Mouse (Mus musculus) heart, embryonic 10.5 days (tissue): ENCODE data around the gene Gpr183. TPM values are rescaled to one million over a fixed set of nuclear protein-coding genes. Genes with fewer than 3 reads are reported as not detected.
A peak's percentile ranks its signal among the peaks of the same experiment; 100 is the strongest.

Experiments
- DNase-seq: peaks from one replicate; pipeline ENCODE4 v3.0.0-alpha.2; 2017; ENCODE audit warnings: low spot score
- H3K27ac ChIP-seq: fragments of 300-500 bp; sonication (generic); 2 replicates; pipeline ENCODE4 v1.5.1; 2016; ENCODE audit warnings: mild to moderate bottlenecking
- H3K27me3 ChIP-seq: fragments of 300-500 bp; sonication (generic); 2 replicates; pipeline ENCODE4 v1.6.1; 2016; ENCODE audit warnings: mild to moderate bottlenecking; ENCODE audit not compliant: poor library complexity, insufficient read depth, severe bottlenecking
- H3K36me3 ChIP-seq: fragments of 300-500 bp; sonication (generic); 2 replicates; pipeline ENCODE4 v1.6.1; 2016; ENCODE audit warnings: mild to moderate bottlenecking, moderate library complexity
- H3K4me1 ChIP-seq: fragments of 300-500 bp; sonication (generic); 2 replicates; pipeline ENCODE4 v1.6.1; 2016; ENCODE audit warnings: mild to moderate bottlenecking
- H3K4me3 ChIP-seq: fragments of 300-500 bp; sonication (generic); 2 replicates; pipeline ENCODE4 v1.5.1; 2016; ENCODE audit warnings: mild to moderate bottlenecking, moderate library complexity
- H3K9me3 ChIP-seq: fragments of 300-500 bp; sonication (generic); 2 replicates; pipeline ENCODE4 v1.6.1; 2016; ENCODE audit warnings: mild to moderate bottlenecking, moderate library complexity
- WGBS: fragments of 180-500 bp; shearing (Covaris S2); methylation state at CpG from one replicate; pipeline ENCODE4 v1.1.7; 2016; 5-methylcytosine and 5-hydroxymethylcytosine counted together
- polyA plus RNA-seq: library from polyadenylated mRNA; unstranded; fragments of >200 nt; fragmentation: Nextera tagmentation; extraction: Ambion mirVana; gene quantifications from 2 replicates; pipeline ENCODE4 v1.2.1, GENCODE M21; 2016

Gpr183 gene
- polyA plus RNA-seq, 1 experiment from 2014 or later = 2.3 TPM

- H3K4me1 ChIP-seq = peaks cover 20% of the 10 kb centered on the region
- DNase-seq = no peak
- H3K36me3 ChIP-seq = no peaks in the 10 kb centered on the region
- no peak overlapping the region for H3K27ac ChIP-seq
- 49% methylated on average over 8 of the region's 8 CpGs for WGBS
- H3K4me3 ChIP-seq = no peak overlapping the region
- H3K9me3 ChIP-seq = no peaks in the 10 kb centered on the region
- H3K27me3 ChIP-seq = no peaks in the 10 kb centered on the region
These were observed 18.3 kb upstream of the Gpr183 start for GRCm38 (mm10) chr14:121983009-121983933.

- no peak overlapping the region for H3K4me3 ChIP-seq
- 98% methylated on average over 1 of the region's 1 CpGs for WGBS
- no peaks in the 10 kb centered on the region for H3K9me3 ChIP-seq
- no peaks in the 10 kb centered on the region for H3K27me3 ChIP-seq
- peaks cover under 1% of the 10 kb centered on the region; the same call in 1 of the 2 replicates for H3K36me3 ChIP-seq
- DNase-seq = no peak
- H3K4me1 ChIP-seq = peaks cover 20% of the 10 kb centered on the region
- H3K27ac ChIP-seq = no peak overlapping the region
These were observed 16.5 kb upstream of the Gpr183 start for GRCm38 (mm10) chr14:121981531-121981930.

- H3K4me3 ChIP-seq = no peak overlapping the region
- 94% methylated on average over 10 of the region's 10 CpGs for WGBS
- H3K9me3 ChIP-seq = no peaks in the 10 kb centered on the region
- no peak overlapping the region for H3K27ac ChIP-seq
- H3K27me3 ChIP-seq = no peaks in the 10 kb centered on the region
- peaks cover 14% of the 10 kb centered on the region for H3K36me3 ChIP-seq
- H3K4me1 ChIP-seq = no peaks in the 10 kb centered on the region; the same call in 1 of the 2 replicates
- DNase-seq = peak; percentile 31
These were observed 8.1 kb upstream of the Gpr183 start for GRCm38 (mm10) chr14:121973114-121973513.

GRCm38 (mm10) chr14:121970402-121970801 is 5.4 kb upstream of the Gpr183 start:
- 88% methylated on average over 1 of the region's 1 CpGs for WGBS
- Histone ChIP-seq H3K27me3 (no peaks in the 10 kb centered on the region), H3K36me3 (peaks cover 5% of the 10 kb centered on the region), H3K4me3 (no peak overlapping the region), H3K9me3 (no peaks in the 10 kb centered on the region), H3K4me1 (peaks cover 4% of the 10 kb centered on the region; the same call in 1 of the 2 replicates), H3K27ac (no peak overlapping the region)
- no peak for DNase-seq

DNA sequence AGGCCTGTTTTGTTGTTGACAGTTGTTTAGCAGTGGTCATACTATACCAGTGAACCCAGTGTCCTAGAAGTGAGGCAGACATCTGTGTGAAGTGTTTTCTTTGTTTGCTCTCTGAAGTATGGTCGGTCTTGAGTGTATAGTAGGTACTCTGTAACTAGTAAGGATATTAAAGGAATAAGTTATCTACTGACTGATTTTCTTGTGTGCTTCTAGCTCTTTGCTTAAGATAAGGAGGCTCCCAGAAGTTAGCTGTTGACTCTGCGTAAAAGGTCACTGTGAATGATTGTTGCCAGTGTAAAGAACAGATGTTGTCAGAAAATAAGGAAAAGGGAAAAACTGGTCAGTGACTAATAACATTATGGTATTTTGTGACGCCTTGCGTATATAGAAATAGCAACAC is 2.1 kb upstream of the Gpr183 start:
- H3K4me1 ChIP-seq = peaks cover 21% of the 10 kb centered on the region
- no peak for DNase-seq
- 72% methylated on average over 4 of the region's 4 CpGs for WGBS

GRCm38 (mm10) chr14:121965461-121965860 is 466 bp upstream of the Gpr183 start:
- Histone ChIP-seq H3K27ac (peak overlapping the region; percentile 49; the same call in 1 of the 2 replicates), H3K4me3 (no peak overlapping the region), H3K4me1 (peaks cover 32% of the 10 kb centered on the region), H3K27me3 (no peaks in the 10 kb centered on the region), H3K9me3 (no peaks in the 10 kb centered on the region), H3K36me3 (no peaks in the 10 kb centered on the region)
- no peak for DNase-seq
- WGBS = 82% methylated on average over 4 of the region's 4 CpGs

More for the DNA sequence above, 2.1 kb upstream of the Gpr183 start:
- Histone ChIP-seq H3K27ac (no peak overlapping the region), H3K9me3 (no peaks in the 10 kb centered on the region), H3K4me3 (no peak overlapping the region), H3K27me3 (no peaks in the 10 kb centered on the region), H3K36me3 (no peaks in the 10 kb centered on the region)

- DNase-seq = no peak
- Histone ChIP-seq H3K36me3 (no peaks in the 10 kb centered on the region), H3K27me3 (no peaks in the 10 kb centered on the region), H3K9me3 (no peaks in the 10 kb centered on the region), H3K27ac (no peak overlapping the region), H3K4me3 (no peak overlapping the region), H3K4me1 (peaks cover 32% of the 10 kb centered on the region)
- 56% methylated on average over 4 of the region's 4 CpGs for WGBS
These were observed 1.1 kb downstream of the Gpr183 start for GRCm38 (mm10) chr14:121963942-121964335.

DNA sequence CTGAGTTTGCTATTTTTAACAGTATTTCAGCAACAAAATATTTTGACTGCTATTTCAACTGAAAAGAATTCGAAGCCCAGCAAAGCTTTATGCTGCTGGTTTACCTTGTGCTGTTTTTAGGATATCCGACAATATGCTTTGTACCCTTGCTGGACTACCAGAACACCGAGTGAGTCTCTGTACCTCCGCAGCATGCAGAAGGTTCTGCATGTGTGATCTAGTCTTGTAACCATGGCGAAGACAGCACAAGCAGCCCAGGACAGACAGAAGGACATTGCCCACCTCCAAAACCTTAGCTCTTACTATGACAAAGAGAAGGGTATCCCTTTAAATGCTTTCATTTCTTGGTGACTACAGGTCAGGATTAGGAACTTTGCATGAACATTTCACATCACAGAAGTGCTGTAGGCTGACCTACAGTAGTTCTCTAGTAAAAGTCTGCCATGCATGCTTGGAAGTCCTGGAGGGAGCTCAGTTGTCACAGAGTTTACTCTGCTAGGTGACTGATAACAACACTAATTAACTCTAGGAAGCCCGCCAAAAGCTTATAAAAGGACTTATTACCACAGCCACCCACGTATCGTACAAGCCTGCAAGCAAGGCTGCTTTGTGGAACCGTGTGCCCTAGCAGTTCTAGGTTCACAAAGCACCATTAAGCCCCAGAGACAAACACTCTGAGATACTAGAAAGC is 1.6 kb downstream of the Gpr183 start:
- Histone ChIP-seq H3K36me3 (no peaks in the 10 kb centered on the region), H3K4me1 (peaks cover 32% of the 10 kb centered on the region), H3K4me3 (no peak overlapping the region), H3K27me3 (no peaks in the 10 kb centered on the region), H3K27ac (no peak overlapping the region), H3K9me3 (no peaks in the 10 kb centered on the region)
- 80% methylated on average over 9 of the region's 9 CpGs for WGBS
- DNase-seq = no peak

GRCm38 (mm10) chr14:121962128-121962890 is 2.7 kb downstream of the Gpr183 start:
- no peak overlapping the region for H3K4me3 ChIP-seq
- no peaks in the 10 kb centered on the region for H3K9me3 ChIP-seq
- H3K27ac ChIP-seq = peak overlapping the region; percentile 67
- H3K27me3 ChIP-seq = no peaks in the 10 kb centered on the region
- 71% methylated on average over 14 of the region's 14 CpGs for WGBS
- H3K4me1 ChIP-seq = peaks cover 32% of the 10 kb centered on the region
- H3K36me3 ChIP-seq = no peaks in the 10 kb centered on the region
- DNase-seq = no peak

- no peak for DNase-seq
- Histone ChIP-seq H3K27me3 (no peaks in the 10 kb centered on the region), H3K27ac (peak overlapping the region; percentile 67), H3K4me3 (no peak overlapping the region), H3K4me1 (peaks cover 32% of the 10 kb centered on the region), H3K36me3 (no peaks in the 10 kb centered on the region), H3K9me3 (no peaks in the 10 kb centered on the region)
- 63% methylated on average over 12 of the region's 12 CpGs for WGBS
These were observed 3.4 kb downstream of the Gpr183 start for GRCm38 (mm10) chr14:121961496-121962127.

DNA sequence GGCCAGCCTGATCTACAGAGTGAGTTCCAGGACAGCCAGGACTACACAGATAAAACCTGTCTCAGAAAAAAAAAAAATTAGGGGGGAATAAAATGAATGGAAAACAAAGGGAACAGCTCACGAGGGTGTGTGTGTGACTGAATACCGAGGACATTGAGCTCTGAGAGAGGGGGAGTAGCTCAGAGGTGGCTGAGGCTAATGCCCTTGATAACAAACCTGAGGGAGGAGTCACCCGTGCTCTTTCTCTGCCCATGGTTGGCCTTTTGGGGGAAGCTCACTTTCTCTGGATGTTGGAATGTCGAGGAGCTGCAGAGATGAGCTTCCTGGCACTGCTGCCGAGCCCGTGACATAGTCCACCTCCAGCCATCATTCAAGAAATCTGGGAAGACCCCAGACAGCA is 4.0 kb downstream of the Gpr183 start:
- 35% methylated on average over 6 of the region's 6 CpGs for WGBS
- no peaks in the 10 kb centered on the region for H3K27me3 ChIP-seq
- no peak for DNase-seq
- H3K27ac ChIP-seq = peak overlapping the region; percentile 67; the same call in 1 of the 2 replicates
- H3K4me1 ChIP-seq = peaks cover 32% of the 10 kb centered on the region
- H3K36me3 ChIP-seq = no peaks in the 10 kb centered on the region
- no peaks in the 10 kb centered on the region for H3K9me3 ChIP-seq
- no peak overlapping the region for H3K4me3 ChIP-seq

- WGBS = 82% methylated on average over 2 of the region's 2 CpGs
These were observed 4.5 kb downstream of the Gpr183 start for GRCm38 (mm10) chr14:121960531-121960930.

More at GRCm38 (mm10) chr14:121960531-121960930, 4.5 kb downstream of the Gpr183 start:
- DNase-seq = no peak
- no peak overlapping the region for H3K4me3 ChIP-seq
- H3K27me3 ChIP-seq = no peaks in the 10 kb centered on the region
- no peaks in the 10 kb centered on the region for H3K36me3 ChIP-seq
- H3K4me1 ChIP-seq = peaks cover 30% of the 10 kb centered on the region
- no peaks in the 10 kb centered on the region for H3K9me3 ChIP-seq
- H3K27ac ChIP-seq = no peak overlapping the region
